Mouse (Mus musculus): ENCODE results near the gene Senp7. TPM values are rescaled to one million over a fixed set of nuclear protein-coding genes. Genes with fewer than 3 reads are reported as not detected.

Gene Senp7
- polyA plus RNA-seq, 1 experiment from 2014 or later, result 28.5 TPM

DNA sequence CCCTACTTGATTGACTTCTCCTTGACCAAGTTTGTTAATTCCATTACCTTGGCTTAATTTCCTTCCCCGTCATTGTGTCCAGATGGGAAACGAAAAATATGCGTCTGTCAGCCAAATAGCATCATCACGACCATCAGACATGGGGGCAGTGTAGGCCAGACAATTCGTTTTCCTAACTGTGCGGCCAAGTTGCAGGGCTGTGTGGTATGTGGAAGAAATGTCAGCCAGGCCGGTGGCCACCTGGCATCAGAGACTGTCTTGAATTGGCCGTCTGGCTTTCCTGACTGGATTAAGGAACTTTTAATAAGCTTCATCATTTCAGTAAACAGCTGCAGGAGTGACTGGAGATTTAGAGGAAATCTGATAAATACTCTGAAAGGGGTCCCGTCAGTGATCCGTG, 184.6 kb downstream of the Senp7 start:
- Histone ChIP-seq H3K9ac (ENCODE audit: low read length) (no peak overlapping the region), H3K27me3 (ENCODE audit: control insufficient read depth, insufficient read depth, low read depth, low read length) (no peaks in the 10 kb centered on the region), H3K9me3 (ENCODE audit: control insufficient read depth, low read length) (no peaks in the 10 kb centered on the region), H3K4me1 (replicated peaks; ENCODE audit: control insufficient read depth, insufficient read depth, low read length) (no peaks in the 10 kb centered on the region), H3K36me3 (ENCODE audit: control insufficient read depth, insufficient read depth, low read length) (no peaks in the 10 kb centered on the region), H3K4me2 (ENCODE audit: low read depth, low read length) (no peak overlapping the region), H3K4me3 (ENCODE audit: low read length) (no peak overlapping the region), H3K27ac (ENCODE audit: low read length) (no peak overlapping the region)
- WGBS, result 64% methylated on average over 10 of the region's 10 CpGs
- no peak for ATAC-seq (ENCODE audit: low read depth)

Small RNA genes within 50 kb of the gene (microRNA-seq; reads per million reads assigned to microRNA genes)
- not detected for gene Gm24047

Other genes with a start within 250 kb of the Senp7 start
- 10.4 and 11.0 TPM in 2 replicates for gene Nfkbiz, start 209.4 kb upstream of the Senp7 start, polyA plus RNA-seq (2015; fragmentation: Nextera tagmentation; extraction: Ambion mirVana)
- gene Nxpe3, start 153.1 kb upstream of the Senp7 start, polyA plus RNA-seq (2015; fragmentation: Nextera tagmentation; extraction: Ambion mirVana), result 0.99 and 1.1 TPM in 2 replicates
- 9.8 and 11.0 TPM in 2 replicates for gene Cep97, start 113.5 kb upstream of the Senp7 start, polyA plus RNA-seq (2015; fragmentation: Nextera tagmentation; extraction: Ambion mirVana)
- gene Rpl24, start 82.1 kb upstream of the Senp7 start, polyA plus RNA-seq (2015; fragmentation: Nextera tagmentation; extraction: Ambion mirVana), result 682 and 760 TPM in 2 replicates
- gene Zbtb11, start 74.5 kb upstream of the Senp7 start, polyA plus RNA-seq (2015; fragmentation: Nextera tagmentation; extraction: Ambion mirVana), result 18.3 and 18.7 TPM in 2 replicates
- 207 and 226 TPM in 2 replicates for gene Pcnp, start 18.6 kb upstream of the Senp7 start, polyA plus RNA-seq (2015; fragmentation: Nextera tagmentation; extraction: Ambion mirVana)
- gene Trmt10c, start 10.5 kb upstream of the Senp7 start, polyA plus RNA-seq (2015; fragmentation: Nextera tagmentation; extraction: Ambion mirVana), result 20.9 and 23.9 TPM in 2 replicates
- gene Impg2, start 156.0 kb downstream of the Senp7 start, polyA plus RNA-seq (2015; fragmentation: Nextera tagmentation; extraction: Ambion mirVana), result 0.16 and 0.19 TPM in 2 replicates

All from lung, embryonic 16.5 days (tissue).